Mouse (Mus musculus) cerebellum, adult 2 months (tissue): Measurements from ENCODE around the gene Tmem163.

ENCODE experiments used
- CTCF ChIP-seq: fragments of 200-500 bp; IDR thresholded peaks from 2 replicates; pipeline ENCODE4 v1.5.1; 2011; ENCODE audit warnings: low read depth, mild to moderate bottlenecking, control low read depth, low read length, moderate library complexity, borderline replicate concordance; ENCODE audit not compliant: insufficient read depth
- POLR2A ChIP-seq: fragments of 200-500 bp; IDR thresholded peaks from 2 replicates; pipeline ENCODE4 v1.6.1; 2011; ENCODE audit warnings: low read length, control low read depth, borderline replicate concordance; ENCODE audit not compliant: insufficient read depth

DNA sequence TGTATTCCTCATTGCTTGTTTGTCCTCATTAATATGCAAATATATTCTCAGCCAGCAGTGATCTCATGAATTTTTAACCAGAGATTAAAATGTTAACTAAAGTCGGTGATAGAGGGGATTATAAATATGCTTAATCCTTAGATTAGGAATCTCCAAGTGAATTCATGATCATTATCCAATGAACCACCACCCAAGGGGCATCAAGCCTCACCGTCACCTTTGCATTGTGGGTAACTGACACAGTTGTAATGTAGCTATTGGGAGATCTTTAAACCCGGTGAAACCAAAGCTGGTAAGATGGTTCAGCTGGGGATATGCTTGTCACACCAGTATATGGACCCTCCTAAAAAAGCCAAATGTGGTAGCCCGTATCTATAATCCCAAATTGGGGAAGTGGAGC lies 131.3 kb downstream of the Tmem163 start:
- TF ChIP-seq CTCF (no peak), POLR2A (no peak)
